ENCODE assay signal across 14 mouse cellular contexts in genomic region chr19:24024131-24024530, GRCm38 (mm10). TPM values are rescaled to one million over a fixed set of nuclear protein-coding genes. Genes with fewer than 3 reads are reported as not detected.
A peak's percentile ranks its signal among the peaks of the same experiment; 100 is the strongest.
DNase-seq lines count a peak whose midpoint lies in the region; ATAC-seq and TF ChIP-seq lines count a peak whose summit lies in the region.
"Had no signal": no experiment of that assay in that cellular context is flagged by ENCODE, and none has a peak within 500 bp of the region (broad histone marks: within the 10 kb centered on the region; RNA-seq: fewer than 3 reads in every experiment).

No protein-coding gene starts in this region.

- WGBS in heart, adult 2 months = 16% methylated on average over 9 of the region's 9 CpGs
- WGBS in lung, postnatal 0 days = 53% methylated on average over 9 of the region's 9 CpGs
- 45% methylated on average over 9 of the region's 9 CpGs for WGBS in lung, adult 2 months
- WGBS in midbrain, embryonic 12.5 days = 19% methylated on average over 9 of the region's 9 CpGs

- peak; percentile 64 for ATAC-seq in lung, postnatal 0 days
- peak; percentile 80 for ATAC-seq in midbrain, embryonic 12.5 days (ENCODE audit: low FRiP score, low read depth)
- ATAC-seq: CD4-positive, CD25-positive, alpha-beta regulatory T cell, adult 4 months had no signal

- no peak for DNase-seq in heart, adult 2 months
- no peak for DNase-seq in heart, postnatal 25 days (ENCODE audit: low spot score)
- DNase-seq in lung, postnatal 0 days (ENCODE audit: low spot score) = peak; percentile 66
- no peak for DNase-seq in lung, adult 2 months
- peak; percentile 81 for DNase-seq in brain, embryonic 14.5 days (ENCODE audit: low read depth)
- DNase-seq in adrenal gland, adult 2 months = no peak
- DNase-seq in gastrocnemius, adult 18-20 months (ENCODE audit: low spot score) = no peak
- DNase-seq: cerebellum, postnatal 14 days; kidney, postnatal 10 days; spleen, adult 18-20 months had no signal

- TF ChIP-seq EP300 in heart, adult 2 months (IDR thresholded peaks at IDR 0.05; ENCODE audit: insufficient read depth, low read depth, low read length) = no peak
- TF ChIP-seq EP300 in lung, postnatal 0 days (IDR thresholded peaks at IDR 0.05) = no peak

- no peak overlapping the region for H3K4me3 ChIP-seq in heart, adult 2 months
- no peak overlapping the region for H3K4me3 ChIP-seq in lung, postnatal 0 days (ENCODE audit: low read depth, low read length)
- no peak overlapping the region for H3K4me3 ChIP-seq in lung, adult 2 months (replicated peaks; ENCODE audit: extremely low read depth, low read depth, low read length)
- H3K4me3 ChIP-seq in midbrain, embryonic 12.5 days = no peak overlapping the region
- H3K4me3 ChIP-seq: liver, embryonic 15.5 days; neural tube, embryonic 15.5 days had no signal

- no peak overlapping the region for H3K9ac ChIP-seq in heart, adult 2 months (ENCODE audit: low read depth, low read length)
- H3K9ac ChIP-seq in lung, postnatal 0 days (replicated peaks; ENCODE audit: low read depth) = no peak overlapping the region
- no peak overlapping the region for H3K9ac ChIP-seq in midbrain, embryonic 12.5 days (replicated peaks)
- H3K9ac ChIP-seq: liver, embryonic 15.5 days; neural tube, embryonic 15.5 days had no signal

- no peak for TF ChIP-seq POLR2A in heart, adult 2 months (IDR thresholded peaks at IDR 0.05; ENCODE audit: insufficient read depth, low read depth, low read length)
- TF ChIP-seq POLR2A in lung, adult 2 months (IDR thresholded peaks at IDR 0.05; ENCODE audit: borderline replicate concordance, extremely low read depth, low read depth, low read length) = no peak
- TF ChIP-seq POLR2A in brain, embryonic 14.5 days (IDR thresholded peaks at IDR 0.05; ENCODE audit: borderline replicate concordance, extremely low read depth, insufficient read depth, insufficient read length, poor library complexity, severe bottlenecking) = no peak

- intact Hi-C loops in heart, adult 2 months (cut with DNase I) = no loop called here
- intact Hi-C loops in heart, postnatal 25 days (cut with DNase I) = loop anchor here (5.0 kb wide), 1 partner anchor 52 kb away; no protein-coding TSS in a partner anchor

- H3K79me2 ChIP-seq in heart, adult 2 months (replicated peaks; ENCODE audit: control insufficient read depth, insufficient read depth, low read length) = peaks cover 1% of the 10 kb centered on the region; the same call in 1 of the 2 replicates

- H3K27me3 ChIP-seq in heart, adult 2 months (ENCODE audit: control insufficient read depth, insufficient read depth, low read length) = no peaks in the 10 kb centered on the region
- no peaks in the 10 kb centered on the region for H3K27me3 ChIP-seq in lung, postnatal 0 days (replicated peaks; ENCODE audit: insufficient read depth, low read length)
- H3K27me3 ChIP-seq in midbrain, embryonic 12.5 days = peaks cover 16% of the 10 kb centered on the region; the same call in 1 of the 2 replicates

- no peaks in the 10 kb centered on the region for H3K9me3 ChIP-seq in lung, postnatal 0 days (ENCODE audit: low read length)
- H3K9me3 ChIP-seq in midbrain, embryonic 12.5 days = no peaks in the 10 kb centered on the region
- H3K9me3 ChIP-seq: liver, embryonic 15.5 days; neural tube, embryonic 15.5 days had no signal

- TF ChIP-seq CTCF in heart, adult 2 months (IDR thresholded peaks at IDR 0.05) = no peak
- no peak for TF ChIP-seq CTCF in lung, postnatal 0 days (IDR thresholded peaks at IDR 0.05)
- TF ChIP-seq CTCF in lung, adult 2 months (IDR thresholded peaks at IDR 0.05; ENCODE audit: insufficient read depth, low read length) = no peak
- no peak for TF ChIP-seq CTCF in brain, embryonic 14.5 days (IDR thresholded peaks at IDR 0.05; ENCODE audit: borderline replicate concordance, extremely low read depth, insufficient read depth, insufficient read length)

- peak overlapping the region; percentile 64 for H3K27ac ChIP-seq in heart, adult 2 months
- H3K27ac ChIP-seq in lung, postnatal 0 days (ENCODE audit: low read length) = no peak overlapping the region
- no peak overlapping the region for H3K27ac ChIP-seq in midbrain, embryonic 12.5 days (replicated peaks)
- H3K27ac ChIP-seq: liver, embryonic 15.5 days; neural tube, embryonic 15.5 days had no signal

- H3K36me3 ChIP-seq in heart, adult 2 months (ENCODE audit: control insufficient read depth, insufficient read depth, low read length) = peaks cover 8% of the 10 kb centered on the region
- no peaks in the 10 kb centered on the region for H3K36me3 ChIP-seq in lung, postnatal 0 days (ENCODE audit: insufficient read depth, low read length)
- H3K36me3 ChIP-seq in midbrain, embryonic 12.5 days = no peaks in the 10 kb centered on the region
- H3K36me3 ChIP-seq: liver, embryonic 15.5 days; neural tube, embryonic 15.5 days had no signal

- no peak overlapping the region for H3K4me2 ChIP-seq in lung, postnatal 0 days (replicated peaks; ENCODE audit: low read depth, low read length)
- H3K4me2 ChIP-seq in midbrain, embryonic 12.5 days (replicated peaks) = no peak overlapping the region; the same call in 1 of the 2 replicates
- H3K4me2 ChIP-seq: liver, embryonic 15.5 days; neural tube, embryonic 15.5 days had no signal

- peaks cover 17% of the 10 kb centered on the region for H3K4me1 ChIP-seq in heart, adult 2 months (ENCODE audit: control insufficient read depth, insufficient read depth, low read length)
- peaks cover 3% of the 10 kb centered on the region; the same call in 1 of the 2 replicates for H3K4me1 ChIP-seq in lung, postnatal 0 days (ENCODE audit: insufficient read depth, low read depth, low read length)
- H3K4me1 ChIP-seq in lung, adult 2 months (ENCODE audit: control insufficient read depth, insufficient read depth, low read length) = peaks cover 12% of the 10 kb centered on the region
- H3K4me1 ChIP-seq in midbrain, embryonic 12.5 days = peaks cover 22% of the 10 kb centered on the region
- H3K4me1 ChIP-seq: liver, embryonic 15.5 days; neural tube, embryonic 15.5 days had no signal

RNA-seq across cellular contexts. Expression of gene Fam189a2, which starts 6.7 kb away (rescaled TPM):
- 10 to 100 TPM; 51.2 to 55.1 TPM for total RNA-seq in heart, adult 2 months (2021)
- polyA plus RNA-seq in heart, adult 2 months (2012; rRNA removed) = 52.0 and 73.9 TPM in 2 replicates
- 10 to 100 TPM; 49.6 to 53.1 TPM for total RNA-seq in heart, postnatal 25 days (2021)
- polyA plus RNA-seq in lung, postnatal 0 days (2015; fragmentation: Nextera tagmentation; extraction: Ambion mirVana) = 22.6 and 26.2 TPM in 2 replicates
- polyA plus RNA-seq in lung, adult 2 months (2012; rRNA removed) = 106 and 145 TPM in 2 replicates
- polyA plus RNA-seq in brain, embryonic 14.5 days (2012; rRNA removed) = 10.7 and 15.8 TPM in 2 replicates
- 1.4 and 1.8 TPM in 2 replicates for polyA plus RNA-seq in midbrain, embryonic 12.5 days (2016; fragmentation: Nextera tagmentation; extraction: Ambion mirVana)
- 10 to 100 TPM in 1 of 2 experiments, 1 to 10 TPM in 1; 6.5 to 13.3 TPM for total RNA-seq in adrenal gland, adult 2 months (2021)
- polyA plus RNA-seq in adrenal gland, adult 2 months (2012; rRNA removed) = 5.4 and 7.0 TPM in 2 replicates
- 10 to 100 TPM; 23.9 to 33.6 TPM for total RNA-seq in gastrocnemius, adult 18-20 months (2021)
- polyA plus RNA-seq: CD4-positive, CD25-positive, alpha-beta regulatory T cell, adult 4 months had no signal

Comparison
In these comparisons a context has a peak if more than half of its experiments do, and no peak if none do; other contexts are left out.
1. DNase-seq: peak in lung, postnatal 0 days (single experiment) and brain, embryonic 14.5 days (single experiment); none in heart, adult 2 months (0 of 2), heart, postnatal 25 days (single experiment), lung, adult 2 months (single experiment), adrenal gland, adult 2 months (single experiment) and gastrocnemius, adult 18-20 months (single experiment).